In the genomic region with DNA sequence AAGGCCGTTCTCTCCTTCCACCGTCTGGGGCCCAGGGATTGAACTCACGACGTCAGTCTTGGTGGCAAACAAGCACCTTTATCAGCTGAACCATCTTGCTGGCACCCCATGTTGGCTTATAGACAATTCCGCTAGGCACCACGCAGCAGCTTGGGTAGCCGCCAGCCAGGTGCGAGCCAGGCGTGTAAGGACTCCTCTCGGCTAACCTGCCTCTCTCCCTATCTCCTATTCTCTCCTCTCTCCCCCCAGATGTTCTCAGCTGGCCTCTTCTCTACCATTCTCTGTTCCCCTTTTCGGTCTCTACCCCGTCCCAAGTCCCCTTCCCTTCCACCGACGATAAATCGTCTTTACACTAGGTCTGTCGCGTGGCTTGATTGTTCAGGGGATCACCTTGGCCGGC, we compare ENCODE assay signal across 8 mouse cellular contexts. TPM values are rescaled to one million over a fixed set of nuclear protein-coding genes. Genes with fewer than 3 reads are reported as not detected.
A peak's percentile ranks its signal among the peaks of the same experiment; 100 is the strongest.
DNase-seq lines count a peak whose midpoint lies in the region; ATAC-seq and TF ChIP-seq lines count a peak whose summit lies in the region.

No protein-coding gene starts in this region.

- H3K9ac ChIP-seq in lung, embryonic 14.5 days = peak overlapping the region; percentile 80
- H3K9ac ChIP-seq in embryonic facial prominence, embryonic 13.5 days = peak overlapping the region; percentile 80
- H3K9ac ChIP-seq in intestine, embryonic 16.5 days (ENCODE audit: low read depth, low read length) = peak overlapping the region; percentile 74

- no peaks in the 10 kb centered on the region for H3K9me3 ChIP-seq in lung, embryonic 14.5 days (ENCODE audit: low read depth, low read length)
- no peaks in the 10 kb centered on the region for H3K9me3 ChIP-seq in embryonic facial prominence, embryonic 13.5 days
- no peaks in the 10 kb centered on the region for H3K9me3 ChIP-seq in intestine, embryonic 16.5 days (ENCODE audit: control insufficient read depth, low read length)

- peak overlapping the region; percentile 81 for H3K4me2 ChIP-seq in lung, embryonic 14.5 days
- peak overlapping the region; percentile 92 for H3K4me2 ChIP-seq in embryonic facial prominence, embryonic 13.5 days
- peak overlapping the region; percentile 83 for H3K4me2 ChIP-seq in intestine, embryonic 16.5 days (ENCODE audit: low read depth, low read length)
- H3K4me2 ChIP-seq in myocyte (ENCODE audit: low read depth) = peak overlapping the region; percentile 64

- TF ChIP-seq CTCF in lung, embryonic 14.5 days (IDR thresholded peaks at IDR 0.05; ENCODE audit: low read depth) = no peak

- H3K27ac ChIP-seq in lung, embryonic 14.5 days (ENCODE audit: low read depth) = peak overlapping the region; percentile 85; the same call in 1 of the 2 replicates
- H3K27ac ChIP-seq in embryonic facial prominence, embryonic 13.5 days = peak overlapping the region; percentile 45
- peak overlapping the region; percentile 61; the same call in 1 of the 2 replicates for H3K27ac ChIP-seq in intestine, embryonic 16.5 days (ENCODE audit: low read length)

- 9% methylated on average over 18 of the region's 18 CpGs for WGBS in lung, embryonic 14.5 days
- WGBS in embryonic facial prominence, embryonic 13.5 days = 16% methylated on average over 18 of the region's 18 CpGs
- 12% methylated on average over 18 of the region's 18 CpGs for WGBS in intestine, embryonic 16.5 days

- no peak for DNase-seq in lung, embryonic 14.5 days
- DNase-seq in lung, postnatal 4 days = no peak
- no peak for DNase-seq in frontal cortex, postnatal 14 days (ENCODE audit: low spot score in 2 of 2)
- DNase-seq in left cerebral cortex, postnatal 4 days = no peak
- DNase-seq in frontal cortex, adult 2 months (ENCODE audit: extremely low spot score in 1 of 2, low spot score in 1 of 2) = no peak

- peak overlapping the region; percentile 97 for H3K4me3 ChIP-seq in lung, embryonic 14.5 days (ENCODE audit: low read depth, low read length)
- H3K4me3 ChIP-seq in embryonic facial prominence, embryonic 13.5 days = peak overlapping the region; percentile 98
- H3K4me3 ChIP-seq in intestine, embryonic 16.5 days (ENCODE audit: low read length) = peak overlapping the region; percentile 62
- H3K4me3 ChIP-seq in myocyte = peak overlapping the region; percentile 28

- peaks cover 17% of the 10 kb centered on the region for H3K36me3 ChIP-seq in lung, embryonic 14.5 days (ENCODE audit: insufficient read depth)
- peaks cover 21% of the 10 kb centered on the region for H3K36me3 ChIP-seq in embryonic facial prominence, embryonic 13.5 days
- H3K36me3 ChIP-seq in intestine, embryonic 16.5 days (ENCODE audit: control insufficient read depth, insufficient read depth, low read length) = peaks cover 7% of the 10 kb centered on the region; the same call in 1 of the 2 replicates
- H3K36me3 ChIP-seq in myocyte (ENCODE audit: control insufficient read depth, insufficient read depth) = no peaks in the 10 kb centered on the region

- ATAC-seq in lung, embryonic 14.5 days (ENCODE audit: insufficient read depth) = no peak
- ATAC-seq in embryonic facial prominence, embryonic 13.5 days (ENCODE audit: insufficient number of reproducible peaks, insufficient read depth, low FRiP score, low TSS enrichment, low read depth) = no peak
- no peak for ATAC-seq in intestine, embryonic 16.5 days

- intact Hi-C loops in left cerebral cortex, postnatal 4 days (cut with DNase I) = no loop called here

- no peak overlapping the region for H3ac ChIP-seq in myocyte (ENCODE audit: control insufficient read depth, insufficient read length)

- H3K4me1 ChIP-seq in lung, embryonic 14.5 days (ENCODE audit: insufficient read depth) = peaks cover 7% of the 10 kb centered on the region; the same call in 1 of the 2 replicates
- peaks cover 27% of the 10 kb centered on the region for H3K4me1 ChIP-seq in embryonic facial prominence, embryonic 13.5 days
- H3K4me1 ChIP-seq in intestine, embryonic 16.5 days (ENCODE audit: control insufficient read depth, insufficient read depth, low read length) = peaks cover 18% of the 10 kb centered on the region

- TF ChIP-seq POLR2A in myocyte (IDR thresholded peaks at IDR 0.05; ENCODE audit: insufficient read length, low read depth) = no peak

- H3K79me2 ChIP-seq in myocyte (ENCODE audit: control insufficient read depth, insufficient read depth) = peaks cover 13% of the 10 kb centered on the region

- H3K27me3 ChIP-seq in lung, embryonic 14.5 days (ENCODE audit: insufficient read depth, low read length) = no peaks in the 10 kb centered on the region
- no peaks in the 10 kb centered on the region for H3K27me3 ChIP-seq in embryonic facial prominence, embryonic 13.5 days
- no peaks in the 10 kb centered on the region for H3K27me3 ChIP-seq in intestine, embryonic 16.5 days (replicated peaks; ENCODE audit: control insufficient read depth, insufficient read depth, low read length)
- H3K27me3 ChIP-seq in myocyte (ENCODE audit: control insufficient read depth, insufficient read depth, insufficient read length) = no peaks in the 10 kb centered on the region

TF ChIP-seq in myocyte, 11 proteins besides CTCF, POLR2A, EP300 and RAD21:
- TF ChIP-seq CEBPB (IDR thresholded peaks at IDR 0.05; ENCODE audit: insufficient read depth, poor library complexity, severe bottlenecking) (no peak), POLR2AphosphoS2 (IDR thresholded peaks at IDR 0.05; ENCODE audit: insufficient read length, low read depth) (no peak), TCF12 (IDR thresholded peaks at IDR 0.05; ENCODE audit: insufficient read depth, poor library complexity, severe bottlenecking) (no peak), MAX (IDR thresholded peaks at IDR 0.05; ENCODE audit: low read depth) (no peak), E2F4 (IDR thresholded peaks at IDR 0.05; ENCODE audit: insufficient read depth) (no peak), USF1 (IDR thresholded peaks at IDR 0.05; ENCODE audit: low read depth) (no peak), SRF (IDR thresholded peaks at IDR 0.05; ENCODE audit: control insufficient read depth, insufficient read length, low read depth) (no peak), MYOG (IDR thresholded peaks at IDR 0.05; ENCODE audit: control insufficient read depth in 1 of 3, insufficient read depth in 1 of 3, insufficient read length in 2 of 3, low read depth in 2 of 3) (no peak), TCF3 (IDR thresholded peaks at IDR 0.05; ENCODE audit: insufficient read length, low read depth) (no peak), MYOD1 (IDR thresholded peaks at IDR 0.05; ENCODE audit: control insufficient read depth in 1 of 3, insufficient read length in 2 of 3, low read depth in 2 of 3) (no peak), REST (IDR thresholded peaks at IDR 0.05; ENCODE audit: insufficient read depth, insufficient read length) (no peak)

RNA-seq across cellular contexts. Expression of gene Ddost, which starts 0.8 kb away (rescaled TPM):
- polyA plus RNA-seq in lung, embryonic 14.5 days (2014; fragmentation: Nextera tagmentation; extraction: Ambion mirVana) = 371 and 379 TPM in 2 replicates
- 317 and 321 TPM in 2 replicates for polyA plus RNA-seq in embryonic facial prominence, embryonic 13.5 days (2015; fragmentation: Nextera tagmentation; extraction: Ambion mirVana)
- polyA plus RNA-seq in intestine, embryonic 16.5 days (2015; fragmentation: Nextera tagmentation; extraction: Ambion mirVana) = 415 and 427 TPM in 2 replicates
- 162 TPM for polyA plus RNA-seq in myocyte (2012; fragmentation: generic; extraction: Trizol)
- 100 to 1,000 TPM; 108 to 115 TPM for total RNA-seq in left cerebral cortex, postnatal 4 days (2021)
- 89.8 and 93.1 TPM in 2 replicates for polyA plus RNA-seq in frontal cortex, adult 2 months (2012; rRNA removed)

RNA-seq across cellular contexts. Expression of gene Pink1, which starts 22.4 kb away (rescaled TPM):
- 22.2 and 25.1 TPM in 2 replicates for polyA plus RNA-seq in lung, embryonic 14.5 days (2014; fragmentation: Nextera tagmentation; extraction: Ambion mirVana)
- polyA plus RNA-seq in embryonic facial prominence, embryonic 13.5 days (2015; fragmentation: Nextera tagmentation; extraction: Ambion mirVana) = 54.7 and 57.5 TPM in 2 replicates
- polyA plus RNA-seq in intestine, embryonic 16.5 days (2015; fragmentation: Nextera tagmentation; extraction: Ambion mirVana) = 30.7 and 38.9 TPM in 2 replicates
- polyA plus RNA-seq in myocyte (2012; fragmentation: generic; extraction: Trizol) = 60.9 TPM
- total RNA-seq in left cerebral cortex, postnatal 4 days (2021) = 100 to 1,000 TPM; 120 to 126 TPM
- polyA plus RNA-seq in frontal cortex, adult 2 months (2012; rRNA removed) = 327 and 338 TPM in 2 replicates

RNA-seq across cellular contexts. Expression of gene Kif17, which starts 53.5 kb away (rescaled TPM):
- 2.2 and 2.5 TPM in 2 replicates for polyA plus RNA-seq in lung, embryonic 14.5 days (2014; fragmentation: Nextera tagmentation; extraction: Ambion mirVana)
- 1.4 and 1.7 TPM in 2 replicates for polyA plus RNA-seq in embryonic facial prominence, embryonic 13.5 days (2015; fragmentation: Nextera tagmentation; extraction: Ambion mirVana)
- 1.0 and 1.3 TPM in 2 replicates for polyA plus RNA-seq in intestine, embryonic 16.5 days (2015; fragmentation: Nextera tagmentation; extraction: Ambion mirVana)
- 0.20 TPM for polyA plus RNA-seq in myocyte (2012; fragmentation: generic; extraction: Trizol)
- total RNA-seq in left cerebral cortex, postnatal 4 days (2021) = 1 to 10 TPM; 8.5 to 9.3 TPM
- polyA plus RNA-seq in frontal cortex, adult 2 months (2012; rRNA removed) = 21.8 and 23.3 TPM in 2 replicates

RNA-seq across cellular contexts. Expression of gene Sh2d5, which starts 53.5 kb away (rescaled TPM):
- 0.36 and 0.41 TPM in 2 replicates for polyA plus RNA-seq in lung, embryonic 14.5 days (2014; fragmentation: Nextera tagmentation; extraction: Ambion mirVana)
- 0.79 and 1.2 TPM in 2 replicates for polyA plus RNA-seq in embryonic facial prominence, embryonic 13.5 days (2015; fragmentation: Nextera tagmentation; extraction: Ambion mirVana)
- 0.50 and 0.54 TPM in 2 replicates for polyA plus RNA-seq in intestine, embryonic 16.5 days (2015; fragmentation: Nextera tagmentation; extraction: Ambion mirVana)
- polyA plus RNA-seq in myocyte (2012; fragmentation: generic; extraction: Trizol) = 0.08 TPM
- 10 to 100 TPM; 17.1 to 18.2 TPM for total RNA-seq in left cerebral cortex, postnatal 4 days (2021)
- polyA plus RNA-seq in frontal cortex, adult 2 months (2012; rRNA removed) = 62.1 and 67.9 TPM in 2 replicates

Comparison
In these comparisons a context has a peak if more than half of its experiments do, and no peak if none do; other contexts are left out.
1. H3K4me3 ChIP-seq: peak in every context shown above with its lines; median percentile 98 in embryonic facial prominence, embryonic 13.5 days; 97 in lung, embryonic 14.5 days; 62 in intestine, embryonic 16.5 days; 28 in myocyte.